Mouse (Mus musculus): ENCODE data around the gene E330021D16Rik.

E330021D16Rik gene

DNA sequence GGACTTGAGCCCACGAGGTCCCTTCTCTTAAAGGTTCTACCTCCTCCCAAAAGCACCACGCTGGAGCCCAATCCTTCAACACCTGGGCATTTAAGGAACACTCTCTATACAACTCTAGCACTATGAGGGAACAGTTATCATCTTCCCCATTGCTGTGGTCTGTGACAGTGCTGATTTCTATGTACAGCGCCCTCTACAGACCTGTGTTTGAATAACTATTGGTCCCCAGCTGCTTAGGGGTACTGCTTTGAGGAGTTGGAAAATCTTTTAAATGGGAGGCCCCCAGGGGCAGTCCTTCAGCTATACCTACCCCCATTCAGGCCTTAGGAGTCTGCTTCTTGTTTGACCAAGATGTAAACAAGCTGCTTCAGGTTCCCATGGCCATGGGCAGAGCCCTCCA lies 5.7 kb upstream of the E330021D16Rik start:
- DNase-seq (ENCODE audit: low spot score in 2 of 2) = no peak

DNA sequence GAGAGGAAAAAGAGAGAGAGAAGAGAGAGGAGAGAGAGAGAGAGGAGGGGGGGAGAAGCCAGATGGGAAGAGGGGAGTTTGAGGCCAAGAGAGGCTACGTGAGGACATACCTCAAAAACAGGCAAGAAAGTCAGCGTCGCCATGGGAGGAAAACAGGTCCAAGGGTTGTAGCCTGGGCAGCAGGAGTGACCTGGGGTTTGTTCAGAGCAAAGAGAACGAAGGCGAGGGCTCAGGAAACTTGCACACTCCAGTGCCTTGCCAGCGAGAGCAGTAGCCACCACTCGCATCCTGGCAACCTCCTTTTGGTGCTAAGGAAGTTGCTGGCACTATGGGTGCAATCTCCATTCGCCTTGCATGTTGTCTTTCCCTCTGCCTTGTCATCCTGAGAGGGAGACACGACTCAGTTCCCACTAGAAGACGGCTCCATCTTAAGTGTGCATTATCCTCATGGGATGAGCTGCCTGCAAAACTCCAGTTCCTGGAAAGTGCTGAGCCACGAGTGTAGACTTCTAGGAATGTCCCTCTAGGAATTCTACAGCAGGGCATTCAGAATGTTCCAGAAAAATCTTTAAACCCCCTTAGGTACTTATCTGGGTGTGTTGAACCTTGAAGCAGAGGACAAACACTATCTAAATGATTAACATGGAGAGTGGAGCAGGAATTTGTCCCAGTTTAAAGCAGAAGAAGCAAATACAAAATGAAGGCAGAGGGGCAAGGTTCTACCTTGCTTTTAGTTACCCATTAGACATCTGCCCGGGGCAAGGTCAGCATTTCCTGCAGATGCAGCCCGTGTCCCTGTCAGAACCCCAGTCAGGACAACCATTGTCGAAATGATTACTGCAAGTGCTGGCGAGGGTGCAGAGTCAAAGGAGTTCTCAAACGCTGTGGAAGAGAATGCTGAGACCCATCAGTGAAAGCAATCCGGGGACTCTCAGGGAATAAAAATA lies 3.8 kb upstream of the E330021D16Rik start:
- no peak for DNase-seq (ENCODE audit: low spot score in 2 of 2)

DNA sequence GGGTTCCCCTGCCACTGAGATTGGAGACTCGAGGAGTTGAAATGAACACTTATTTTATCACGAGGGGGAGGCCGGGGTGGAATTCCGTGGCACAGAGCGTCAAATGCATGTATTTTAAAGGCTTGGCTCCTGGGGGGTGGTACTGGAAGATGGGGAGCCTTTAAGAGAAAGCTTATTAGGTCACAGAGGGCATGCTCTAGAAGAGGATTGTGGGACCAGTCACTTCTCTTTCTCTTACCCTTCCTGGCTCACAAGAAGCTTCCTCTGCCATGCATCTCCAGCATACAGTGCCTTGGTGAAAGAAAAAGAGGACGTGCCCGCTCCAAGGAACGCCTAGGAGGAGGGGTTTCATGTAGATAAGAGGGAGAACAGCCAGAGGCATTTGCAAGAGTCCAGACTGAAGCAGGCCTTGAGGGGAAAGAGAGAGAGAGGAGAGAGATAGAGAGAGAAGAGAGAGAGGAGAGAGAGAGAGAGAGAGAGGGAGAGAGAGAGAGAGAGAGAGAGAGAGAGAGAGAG lies 3.0 kb upstream of the E330021D16Rik start:
- DNase-seq (ENCODE audit: low spot score in 2 of 2) = no peak

DNA sequence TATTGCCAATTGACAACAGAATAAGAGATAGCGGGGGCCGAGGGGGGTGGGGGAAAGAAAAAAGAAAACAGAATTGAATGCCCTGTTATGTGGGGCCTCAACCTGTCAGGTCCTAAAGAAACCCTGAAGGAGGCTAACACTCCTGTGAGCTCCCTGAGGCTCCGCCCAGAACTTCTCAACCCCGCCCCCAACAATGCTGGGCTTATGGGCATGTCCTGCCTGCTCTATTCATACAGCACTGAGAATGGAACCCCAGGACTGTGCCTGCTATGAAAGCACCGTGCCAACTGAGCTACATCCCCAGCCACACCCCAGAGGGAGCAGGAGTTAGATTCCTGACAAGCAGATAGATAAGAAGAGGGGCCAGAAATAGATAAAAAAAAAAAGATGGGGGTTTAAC lies 2.5 kb upstream of the E330021D16Rik start:
- DNase-seq (ENCODE audit: low spot score in 2 of 2) = no peak

DNA sequence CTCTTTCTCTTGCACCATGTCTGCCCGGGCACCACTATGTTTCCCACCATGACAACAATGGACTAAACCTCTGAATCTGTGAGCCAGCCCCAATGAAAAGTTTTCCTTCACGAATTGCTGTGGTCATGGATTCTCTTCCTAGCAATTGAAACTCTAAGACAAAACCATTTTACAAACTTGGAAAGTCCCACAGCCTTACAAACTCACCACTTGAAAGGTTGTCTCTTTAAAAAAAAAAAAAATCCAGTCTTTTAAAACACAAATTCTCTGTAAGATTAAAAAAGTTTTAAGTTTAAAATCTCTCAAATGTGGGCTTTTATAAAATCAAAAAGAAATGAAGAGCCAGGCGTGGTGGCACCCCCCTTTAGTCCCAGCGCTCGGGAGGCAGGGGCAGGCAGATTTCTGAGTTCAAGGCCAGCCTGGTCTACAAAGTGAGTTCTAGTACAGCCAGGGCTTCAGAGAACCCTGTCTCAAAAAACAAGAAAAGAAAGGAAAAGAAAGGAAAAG lies 1.5 kb downstream of the E330021D16Rik start:
- DNase-seq (ENCODE audit: low spot score in 2 of 2) = no peak

DNA sequence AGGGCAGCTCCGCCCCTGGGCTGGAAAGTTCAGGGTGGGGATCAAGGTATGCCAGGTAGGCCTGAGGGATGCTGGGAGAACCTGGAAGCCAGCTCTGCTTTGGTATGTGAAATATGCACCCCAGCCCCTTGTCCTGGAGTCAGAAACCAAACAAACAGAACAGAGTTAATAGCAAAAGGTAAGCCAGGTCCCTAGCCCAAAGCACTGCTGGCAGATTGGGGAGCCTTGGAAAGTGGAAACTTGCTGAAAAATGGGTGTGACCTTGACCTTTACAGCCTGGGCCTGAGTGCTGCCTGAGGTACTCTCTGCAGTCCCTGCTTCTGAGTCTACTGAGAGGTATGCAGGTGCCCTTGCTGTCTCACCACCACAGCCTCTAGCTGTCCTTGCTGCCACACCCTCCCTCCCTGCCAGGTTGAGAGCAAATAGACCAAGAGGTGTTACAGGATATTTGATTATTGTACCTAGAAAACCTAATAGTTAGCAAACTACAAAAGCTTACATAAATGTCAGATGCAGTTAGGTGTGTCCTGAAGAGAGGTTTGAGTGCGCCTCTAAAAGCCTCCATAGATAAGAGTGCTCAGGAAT lies 7.7 kb downstream of the E330021D16Rik start:
- no peak for DNase-seq (ENCODE audit: low spot score in 2 of 2)

DNA sequence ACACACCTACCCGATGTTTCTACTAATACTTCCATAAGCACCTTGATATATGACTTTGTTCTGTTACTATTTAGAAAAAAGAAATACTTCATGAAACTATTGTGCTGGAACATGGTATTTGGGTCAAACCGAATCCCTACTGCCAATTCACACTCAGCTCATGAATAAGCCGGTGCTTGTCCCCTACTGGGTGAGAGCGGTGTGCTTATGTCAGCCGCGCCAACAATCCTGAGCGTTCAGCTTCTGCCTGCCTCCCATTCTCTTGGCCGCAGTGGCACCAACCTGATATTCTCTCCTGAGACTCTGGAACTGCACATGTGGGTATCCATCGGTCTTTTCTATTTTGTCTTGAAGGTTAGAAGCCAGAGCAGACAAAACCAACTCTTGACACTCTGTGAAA lies 18.5 kb downstream of the E330021D16Rik start:
- DNase-seq (ENCODE audit: low spot score in 2 of 2) = no peak

DNA sequence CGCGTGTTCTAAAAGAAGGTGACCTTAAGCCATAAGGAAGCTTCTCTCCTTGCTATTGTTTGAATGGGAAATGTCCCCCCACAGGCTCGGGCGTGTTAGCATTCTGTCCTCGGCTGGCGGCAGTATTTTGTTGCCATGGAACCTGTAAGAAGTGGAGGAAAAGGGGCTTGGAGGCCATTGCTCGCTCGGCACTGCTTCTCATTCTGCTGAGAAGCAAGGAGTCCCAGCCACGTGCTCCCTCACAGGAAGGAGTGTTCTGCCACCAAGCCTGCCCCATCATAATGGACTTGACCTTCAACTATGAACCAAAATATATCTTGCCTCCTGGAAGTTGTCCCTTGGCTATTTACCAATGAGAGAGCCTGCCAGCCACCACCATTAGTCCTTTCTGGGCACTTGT lies 25.1 kb downstream of the E330021D16Rik start:
- no peak for DNase-seq (ENCODE audit: low spot score in 2 of 2)

DNA sequence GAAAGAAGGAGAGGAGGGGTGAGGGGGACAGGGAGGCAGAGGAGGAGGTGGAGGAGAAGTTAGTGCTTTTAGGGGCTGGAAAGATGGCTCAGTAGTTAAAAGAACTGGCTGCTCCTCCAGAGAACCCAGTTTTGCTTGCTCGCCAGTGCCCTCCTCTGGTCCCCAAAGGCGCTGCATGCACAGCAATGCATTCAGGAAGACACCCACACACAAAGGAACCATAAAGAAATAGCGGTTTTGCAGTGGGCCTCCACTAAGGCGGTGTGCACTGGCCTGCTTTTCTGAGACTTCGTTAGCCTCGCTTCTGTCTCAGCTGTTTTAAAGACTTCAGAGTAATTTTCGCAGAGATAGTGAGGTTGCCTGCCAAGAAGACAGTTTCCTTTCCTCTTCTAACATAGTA lies 30.1 kb downstream of the E330021D16Rik start:
- DNase-seq (ENCODE audit: low spot score in 2 of 2) = no peak

DNA sequence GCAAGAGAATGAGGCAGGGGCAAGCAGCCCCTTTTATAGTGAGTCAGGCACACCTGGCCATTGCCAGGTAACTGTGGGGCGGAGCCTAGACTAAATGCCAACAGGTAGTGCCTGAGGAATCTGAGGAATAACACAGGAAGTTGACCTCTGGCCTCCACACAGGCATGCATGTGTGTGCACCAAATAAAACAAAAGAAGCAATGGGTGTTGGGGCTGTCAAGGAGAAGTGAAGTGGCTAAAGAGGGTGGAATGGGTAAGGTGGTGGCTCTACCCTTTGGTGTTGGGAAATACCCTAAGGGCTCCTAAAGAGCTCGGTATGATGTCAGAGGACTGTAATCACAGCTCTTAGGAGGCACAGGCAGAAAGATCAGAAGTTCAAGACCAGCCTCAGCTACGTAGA lies 32.2 kb downstream of the E330021D16Rik start:
- DNase-seq (ENCODE audit: low spot score in 2 of 2) = no peak

DNA sequence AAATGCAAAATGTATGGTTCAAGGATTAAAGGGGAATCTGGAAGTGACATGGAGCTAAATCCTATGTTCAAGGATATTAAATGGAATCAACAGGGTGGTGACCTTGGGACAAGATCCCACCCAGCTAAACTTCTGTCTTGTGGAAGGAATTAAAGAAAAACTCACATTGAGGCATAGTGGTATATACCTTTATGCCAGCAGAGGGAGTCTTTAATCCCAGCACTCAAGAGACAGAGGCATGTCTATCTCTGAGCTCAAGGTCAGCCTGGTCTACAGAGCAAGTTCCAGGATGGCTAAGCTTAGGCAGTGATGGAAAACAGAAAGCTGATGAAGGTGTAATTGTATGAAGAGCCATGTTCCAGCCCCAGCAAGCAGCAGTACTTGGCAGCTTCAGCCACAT lies 39.3 kb downstream of the E330021D16Rik start:
- no peak for DNase-seq (ENCODE audit: low spot score in 2 of 2)

DNA sequence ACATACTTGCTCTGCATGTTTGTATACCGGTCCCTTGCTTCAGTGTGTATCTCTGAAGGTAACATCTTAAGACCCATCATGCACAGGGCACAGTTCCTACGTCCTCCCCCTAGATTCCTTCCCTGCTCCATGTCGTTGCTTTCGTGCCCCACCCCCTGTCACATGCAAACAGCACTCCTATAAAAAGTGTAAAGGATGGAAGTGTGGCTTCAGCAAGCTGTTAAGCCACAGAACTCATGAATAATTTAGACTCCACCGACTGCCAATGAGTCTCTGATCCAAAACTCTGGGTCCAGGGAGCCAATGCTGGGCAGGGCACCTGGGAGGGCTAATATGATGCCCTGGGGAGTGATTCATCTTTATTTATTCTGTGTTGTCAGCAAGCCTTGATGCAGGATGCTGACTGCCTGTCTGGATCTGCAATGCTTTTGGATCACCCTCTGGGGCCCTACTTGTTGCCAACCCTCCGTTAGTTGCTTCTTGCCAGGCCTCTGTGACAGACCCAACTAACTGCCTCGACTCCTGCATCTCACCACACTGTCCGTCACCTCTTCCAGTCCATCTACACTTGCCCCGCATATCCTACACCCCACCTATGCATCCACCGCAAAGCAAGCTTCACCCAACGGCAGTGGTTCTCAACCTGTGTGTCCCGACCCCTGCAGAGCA lies 50.8 kb downstream of the E330021D16Rik start:
- no peak for DNase-seq (ENCODE audit: low spot score in 2 of 2)

DNA sequence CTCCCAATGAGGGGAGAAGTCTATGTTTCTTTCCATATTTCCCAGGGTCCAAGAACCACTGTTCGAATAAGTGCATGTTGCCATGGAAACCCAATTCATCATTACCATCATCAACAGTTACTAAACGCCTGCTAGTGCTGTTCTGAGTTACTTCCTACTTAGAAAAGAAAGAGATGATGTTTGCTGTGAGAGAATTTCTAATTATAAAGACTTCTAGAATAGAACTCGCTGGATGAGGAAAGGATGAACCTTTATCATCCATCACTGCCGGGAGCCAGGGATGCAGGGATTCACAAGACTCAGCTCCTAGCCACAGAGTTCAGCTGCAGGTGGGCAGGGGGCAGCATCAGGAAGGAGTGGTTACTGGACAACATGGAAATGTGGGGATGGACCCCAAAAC lies 51.4 kb downstream of the E330021D16Rik start:
- no peak for DNase-seq (ENCODE audit: low spot score in 2 of 2)

DNA sequence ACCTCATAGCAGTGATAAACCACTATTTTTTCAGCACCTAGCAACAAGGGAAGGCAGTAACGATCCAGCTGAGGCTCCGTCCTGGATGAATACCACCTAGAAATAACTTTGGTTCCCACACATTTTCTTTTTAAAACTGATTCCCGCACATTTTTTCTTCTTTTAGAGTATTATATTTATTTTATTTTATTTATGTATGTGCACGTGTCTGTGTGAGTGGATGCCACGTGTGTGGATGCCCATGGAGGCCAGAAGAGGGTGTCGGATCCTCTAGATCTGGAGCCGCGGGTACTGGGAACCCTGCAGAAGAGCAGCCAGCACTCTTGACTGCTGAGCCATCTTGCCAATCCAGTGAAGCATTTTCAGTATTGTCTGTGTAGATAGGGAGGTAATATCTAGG lies 52.1 kb downstream of the E330021D16Rik start:
- no peak for DNase-seq (ENCODE audit: low spot score in 2 of 2)

DNA sequence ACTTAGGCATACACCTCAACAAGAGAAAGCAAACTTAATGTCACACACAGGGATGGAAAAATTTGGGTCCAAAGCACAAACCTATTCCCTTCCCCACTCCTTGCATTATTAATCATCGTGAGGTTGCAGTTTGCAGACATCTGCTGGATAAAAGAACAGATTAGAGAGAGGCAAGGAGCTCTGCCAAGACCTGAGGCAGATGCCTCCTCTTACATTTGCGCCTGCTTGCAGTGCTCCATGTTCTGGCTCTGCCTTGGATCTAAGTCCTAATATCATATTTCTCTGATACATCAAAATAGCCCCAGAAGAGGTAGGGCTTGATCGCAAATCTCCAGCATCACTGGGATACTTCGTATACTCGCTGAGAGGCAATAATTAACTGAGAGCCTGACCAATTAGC lies 56.9 kb downstream of the E330021D16Rik start:
- DNase-seq (ENCODE audit: low spot score in 2 of 2) = no peak

DNA sequence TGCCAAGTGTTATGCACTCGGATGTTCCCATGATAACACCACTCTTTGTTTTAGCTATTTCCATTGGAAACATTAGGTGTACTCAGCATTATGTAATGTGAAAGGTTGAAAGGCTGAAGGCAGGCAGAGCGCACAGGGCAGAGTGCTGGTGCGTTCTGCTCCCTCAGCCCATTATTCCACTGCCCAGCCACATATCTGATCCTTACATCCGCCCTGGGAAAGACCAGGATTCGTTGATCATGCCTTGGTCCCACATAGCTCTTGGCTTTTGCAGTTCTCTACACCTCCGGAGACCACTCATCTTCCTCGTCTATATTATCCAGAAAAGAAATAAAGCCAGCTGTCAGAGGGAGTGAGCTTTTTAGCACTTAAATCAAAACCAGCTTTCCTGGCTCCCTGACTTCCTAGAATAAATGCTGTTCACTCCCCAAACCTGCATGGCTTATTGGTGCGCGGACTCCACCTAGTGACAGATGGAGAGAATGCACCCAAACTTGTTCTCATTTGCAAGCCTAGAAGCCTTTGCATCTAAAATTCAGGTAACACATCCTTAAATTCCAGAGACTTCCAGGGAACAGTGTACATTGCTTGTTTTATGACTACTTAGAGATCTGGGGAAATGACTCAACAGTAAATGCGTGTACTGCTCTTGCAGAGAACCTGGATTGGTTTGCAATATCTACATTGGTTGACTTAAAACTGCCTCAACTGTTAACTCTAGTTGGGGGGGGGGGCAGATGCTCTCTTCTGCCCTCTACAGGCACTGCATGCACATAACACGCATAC lies 61.8 kb downstream of the E330021D16Rik start:
- DNase-seq (ENCODE audit: low spot score in 2 of 2) = no peak
